Mouse (Mus musculus) mouse embryonic stem cell (cell line): ENCODE data around the gene Gm44579.

Experiments
- in situ Hi-C, 2 experiments: fragments of 300-500 bp; cut with MboI; formaldehyde crosslinking; loops; 1 replicate in 1 of 2; 3 replicates in 1 of 2; pipeline ENCODE4 v1.14.3; 2019 to 2020; ENCODE audit warnings: low sequenced_read_pairs in 2 of 2, low pct_unique_long_range_greater_than_20kb in 1 of 2, mixed read lengths in 1 of 2; ENCODE audit not compliant: unreplicated experiment in 1 of 2

Gm44579 gene

DNA sequence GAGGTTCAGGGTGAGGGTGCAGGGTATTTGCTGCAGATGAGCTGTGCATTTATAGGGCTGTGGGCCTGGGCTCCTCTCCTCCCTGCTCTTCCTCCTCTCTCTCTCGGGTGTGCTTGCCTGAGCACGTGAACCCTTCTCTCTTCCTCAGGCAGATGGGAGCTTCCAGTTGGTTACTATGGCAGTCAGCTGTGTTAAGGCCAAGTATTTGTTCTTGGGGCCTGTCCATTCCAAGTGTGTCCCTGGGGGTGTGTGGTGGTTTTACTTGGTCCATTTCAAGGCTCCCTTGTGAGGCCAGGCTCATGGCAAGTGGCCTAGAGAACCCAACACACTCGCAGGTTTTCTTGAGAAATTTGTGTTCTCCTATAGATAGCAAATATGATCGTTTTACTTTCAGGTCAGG lies at the start of gene Gm44579, which contains the start of gene Olfr287:
Gene Gm44579 (minus strand): TSS at position 101 of the 400 bp plus-strand sequence.
Gene Olfr287 (minus strand): TSS at position 180 of the 400 bp plus-strand sequence.
- in situ Hi-C loops, result no loop called here

DNA sequence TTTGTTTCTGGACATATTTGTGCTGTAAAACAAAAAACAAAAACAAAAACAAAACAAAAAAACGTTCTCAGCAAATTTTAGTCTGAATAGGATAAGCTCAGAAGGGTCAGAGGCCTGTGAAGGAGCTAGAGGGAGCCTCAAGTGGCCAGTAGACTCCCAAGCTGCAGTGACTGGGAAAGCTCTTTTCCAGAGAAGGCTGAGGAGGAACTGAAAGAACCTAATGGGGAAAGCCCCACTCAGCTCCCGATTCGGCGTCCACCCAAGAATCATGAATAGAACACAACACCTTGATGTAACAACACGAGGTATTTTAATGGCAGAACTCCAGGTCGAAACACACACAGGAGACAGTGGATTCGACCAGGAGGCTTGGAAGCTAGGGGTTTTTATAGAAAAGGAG lies 37.0 kb upstream of the Gm44579 start:
- in situ Hi-C loops, result no loop called here

DNA sequence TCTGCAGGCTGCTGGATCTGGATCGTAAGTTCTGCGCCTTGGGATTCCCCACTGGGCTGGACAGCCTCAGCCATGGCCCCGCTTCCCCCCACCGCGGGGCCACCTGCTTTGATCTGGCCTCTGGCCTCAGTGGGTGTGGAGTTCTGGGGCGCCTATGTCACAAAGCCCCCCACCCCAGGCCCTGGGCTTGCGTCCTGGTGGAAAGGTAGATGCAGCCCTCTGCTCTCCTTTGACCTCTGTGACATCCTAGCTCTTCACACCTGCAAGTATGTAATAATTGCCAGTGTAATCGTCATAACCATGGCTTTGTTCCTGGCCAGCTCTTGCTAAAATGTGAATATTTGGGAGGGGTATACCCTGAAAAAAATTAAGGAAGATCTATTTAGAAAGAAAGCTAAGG lies 36.4 kb upstream of the Gm44579 start, which contains the start of gene H1fnt:
Gene H1fnt (minus strand): TSS at position 101 of the 400 bp plus-strand sequence.
- in situ Hi-C loops, result no loop called here

DNA sequence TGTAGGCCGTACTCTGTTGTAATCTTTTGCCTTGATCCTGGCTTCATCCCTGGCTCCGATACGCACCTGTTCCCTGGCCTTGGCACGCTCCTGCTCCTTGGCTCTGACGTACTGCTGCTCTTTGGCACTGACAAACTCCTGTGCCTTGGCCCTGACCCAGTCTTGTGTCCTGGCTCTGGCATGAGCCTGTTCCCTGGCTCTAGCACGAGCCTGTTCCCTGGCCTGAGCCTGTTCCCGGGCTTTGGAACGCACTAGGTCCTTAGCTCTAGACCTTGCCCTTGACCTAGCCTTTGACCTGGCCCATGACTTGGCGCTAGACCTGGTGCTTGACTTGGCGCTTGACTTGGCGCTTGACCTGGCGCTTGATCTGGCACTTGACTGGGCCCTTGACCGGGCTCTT lies 35.5 kb upstream of the Gm44579 start:
- in situ Hi-C loops, result no loop called here

DNA sequence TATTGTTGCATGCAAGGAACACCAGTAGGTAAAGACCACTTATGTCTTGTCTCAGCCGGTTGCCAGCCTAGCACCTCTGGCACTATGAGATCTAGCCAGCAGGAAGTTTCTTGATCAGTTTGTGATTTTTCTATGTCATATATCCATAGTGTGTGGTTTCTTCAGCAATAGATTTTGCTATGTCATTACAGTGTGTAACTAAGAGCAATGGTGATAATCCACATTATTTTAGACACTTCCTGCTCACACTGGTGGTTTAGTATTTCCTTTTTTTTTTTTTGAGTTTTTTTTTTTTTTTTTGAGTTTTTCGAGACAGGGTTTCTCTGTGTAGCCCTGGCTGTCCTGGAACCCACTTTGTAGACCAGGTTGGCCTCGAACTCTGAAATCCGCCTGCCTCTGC lies 14.7 kb upstream of the Gm44579 start:
- in situ Hi-C loops, result no loop called here

DNA sequence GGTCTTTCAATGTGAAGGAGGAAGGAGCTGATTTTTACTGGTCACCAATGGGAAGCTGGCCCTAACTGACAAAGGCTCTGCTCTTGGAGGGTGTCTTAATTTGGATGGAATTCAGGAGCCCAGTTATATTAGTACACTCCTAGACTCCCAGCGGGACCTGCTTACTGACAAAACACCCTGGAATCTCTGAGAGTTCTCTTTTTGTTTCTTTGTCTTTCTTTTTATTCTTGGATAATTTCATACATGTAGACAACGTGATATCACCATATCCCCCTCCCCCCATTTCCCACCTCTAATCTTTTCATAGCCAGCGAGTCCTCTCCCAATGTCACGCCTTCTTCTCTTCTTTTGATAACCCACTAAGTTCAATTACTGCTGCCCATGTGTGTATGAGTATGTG lies 13.6 kb upstream of the Gm44579 start, which contains the start of gene Olfr286:
Gene Olfr286 (minus strand): TSS at position 101 of the 400 bp plus-strand sequence.
- in situ Hi-C loops, result no loop called here

DNA sequence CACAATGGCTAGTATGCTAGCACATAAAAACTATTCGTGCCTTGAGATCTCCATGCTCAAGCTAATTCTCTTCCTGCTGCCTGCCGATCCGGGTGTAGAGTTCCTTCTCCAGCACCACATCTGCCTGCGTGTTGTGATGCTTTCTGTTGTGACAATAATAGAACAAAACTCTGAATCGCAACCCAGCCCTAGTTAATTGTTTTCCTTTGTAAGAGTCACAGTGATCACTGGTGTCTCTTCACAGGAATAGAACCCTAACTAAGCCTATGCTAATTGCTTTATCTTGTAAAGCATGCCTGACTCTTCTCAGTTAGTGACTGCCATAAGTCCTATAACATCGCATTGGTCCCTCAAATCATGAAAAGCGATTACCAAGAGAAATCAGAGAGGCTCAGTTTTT lies 5.3 kb upstream of the Gm44579 start:
- in situ Hi-C loops, result no loop called here

DNA sequence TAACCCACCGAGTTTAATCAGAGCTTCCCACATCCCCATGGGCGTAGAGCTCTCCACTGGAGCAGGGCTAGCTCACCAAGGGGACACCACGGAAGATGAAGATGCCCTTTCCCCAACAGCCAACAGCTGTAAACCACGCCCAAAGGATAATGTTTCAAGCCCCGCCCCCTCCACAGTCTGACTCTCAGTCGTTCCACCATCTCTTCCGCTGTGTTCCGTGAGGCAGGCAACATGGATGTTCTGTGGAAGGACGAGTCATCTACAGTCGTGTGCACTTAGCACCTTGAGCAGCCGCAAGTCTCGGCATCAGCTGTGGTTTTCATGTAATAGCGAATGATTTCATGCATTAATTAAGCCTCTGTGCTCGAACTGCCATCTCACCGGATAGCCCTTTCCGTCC lies 4.8 kb upstream of the Gm44579 start:
- in situ Hi-C loops, result no loop called here

DNA sequence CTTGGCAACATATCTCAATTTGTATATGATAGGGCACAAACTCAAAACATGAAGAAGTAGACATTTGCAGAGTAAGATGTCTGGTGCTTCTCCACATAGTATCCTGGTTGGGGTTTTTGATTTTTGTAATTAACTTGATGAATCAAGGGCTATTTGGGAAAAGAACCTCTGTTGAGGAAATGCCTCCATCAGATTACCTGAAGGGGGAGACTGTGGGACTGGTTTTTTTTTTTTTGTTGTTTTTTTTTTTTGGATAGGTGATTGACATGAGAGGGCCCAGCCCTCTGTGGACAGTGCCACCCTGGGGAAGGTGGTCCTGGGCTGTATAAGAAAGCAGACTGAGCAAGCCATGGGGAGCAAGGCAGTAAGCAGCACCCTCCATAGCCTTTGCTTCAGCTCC lies 1.6 kb upstream of the Gm44579 start:
- in situ Hi-C loops, result no loop called here

DNA sequence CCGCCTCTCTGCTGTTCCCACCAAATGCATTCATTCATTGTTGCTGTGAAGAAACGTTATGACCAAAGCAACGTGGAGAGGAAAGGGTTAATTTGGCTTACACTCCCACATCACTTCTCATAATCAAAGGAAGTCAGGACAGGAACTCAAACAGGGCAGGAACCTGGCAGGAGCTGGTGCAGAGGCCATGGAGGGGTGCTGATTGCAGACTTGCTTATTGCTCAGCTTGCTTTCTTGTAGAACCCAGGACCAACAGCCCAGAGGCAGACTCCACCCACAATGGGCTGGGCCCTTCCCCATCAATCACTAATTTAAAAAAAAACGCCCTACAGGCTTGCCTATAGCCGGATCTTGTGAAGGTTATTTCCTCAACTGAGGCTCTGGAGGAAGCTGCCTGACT lies 6.6 kb downstream of the Gm44579 start:
- in situ Hi-C loops, result no loop called here

DNA sequence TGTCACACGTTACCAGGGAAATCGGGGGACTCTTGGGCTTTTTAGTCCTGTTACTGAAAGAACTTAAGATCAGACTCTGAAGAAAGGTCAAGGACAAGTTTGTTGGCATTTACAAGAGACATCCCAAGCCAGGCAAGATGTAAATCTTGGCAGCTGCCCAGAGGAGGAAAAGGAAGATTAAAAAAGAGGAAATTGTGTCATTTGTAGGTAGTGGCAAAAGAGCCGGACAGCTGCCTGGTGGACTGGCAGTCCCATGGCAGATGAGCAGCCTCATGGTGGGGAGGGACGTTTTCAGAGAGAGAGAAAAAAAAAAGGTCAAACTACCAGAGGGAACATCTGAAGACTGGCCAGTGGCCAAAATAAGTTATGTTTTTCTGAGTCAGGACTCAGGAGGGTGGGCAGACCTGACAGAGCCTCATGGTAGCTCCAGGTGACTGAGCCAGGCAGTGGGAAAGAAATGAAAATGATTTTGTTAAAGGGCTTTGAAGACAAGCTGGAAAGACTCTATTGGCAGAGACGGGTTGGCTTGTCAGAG lies 7.4 kb downstream of the Gm44579 start:
- in situ Hi-C loops, result no loop called here

DNA sequence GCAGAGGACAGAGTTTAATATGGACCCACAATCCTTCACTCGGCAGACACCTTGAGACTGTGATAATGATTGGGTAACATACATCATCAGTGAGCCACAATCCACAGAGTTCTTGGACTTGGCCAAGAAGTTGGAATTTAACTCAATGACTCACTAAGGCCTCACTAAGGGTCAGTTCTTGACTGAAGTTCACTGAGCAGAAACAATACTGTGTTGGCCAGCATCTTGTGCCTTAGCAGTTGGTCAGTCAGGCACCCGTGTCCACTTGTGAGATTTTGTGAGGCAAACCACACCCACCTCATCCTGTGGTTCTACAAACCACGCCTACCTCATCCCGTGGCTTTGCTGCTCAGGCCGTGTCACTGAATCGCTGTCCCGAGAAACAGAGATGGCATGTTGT lies 11.1 kb downstream of the Gm44579 start:
- in situ Hi-C loops, result no loop called here

DNA sequence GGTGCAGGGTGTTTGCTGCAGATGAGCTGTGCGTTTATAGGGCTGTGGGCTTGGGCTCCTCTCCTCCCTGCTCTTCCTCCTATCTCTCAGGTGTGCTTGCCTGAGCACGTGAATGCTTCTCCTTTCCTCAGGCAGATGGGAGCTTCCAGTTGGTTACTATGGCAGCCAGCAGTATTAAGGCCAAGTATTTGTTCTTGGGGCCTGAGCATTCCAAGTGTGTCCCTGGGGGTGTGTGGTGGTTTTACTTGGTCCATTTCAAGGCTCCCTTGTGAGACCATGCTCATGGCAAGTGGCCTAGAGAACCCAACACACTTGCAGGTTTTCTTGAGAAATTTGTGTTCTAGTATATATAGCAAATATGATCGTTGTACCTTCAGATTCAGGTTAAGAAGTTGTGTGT lies 25.3 kb downstream of the Gm44579 start, which contains the start of gene Olfr288:
Gene Olfr288 (minus strand): TSS at position 101 of the 400 bp plus-strand sequence.
- in situ Hi-C loops, result no loop called here

DNA sequence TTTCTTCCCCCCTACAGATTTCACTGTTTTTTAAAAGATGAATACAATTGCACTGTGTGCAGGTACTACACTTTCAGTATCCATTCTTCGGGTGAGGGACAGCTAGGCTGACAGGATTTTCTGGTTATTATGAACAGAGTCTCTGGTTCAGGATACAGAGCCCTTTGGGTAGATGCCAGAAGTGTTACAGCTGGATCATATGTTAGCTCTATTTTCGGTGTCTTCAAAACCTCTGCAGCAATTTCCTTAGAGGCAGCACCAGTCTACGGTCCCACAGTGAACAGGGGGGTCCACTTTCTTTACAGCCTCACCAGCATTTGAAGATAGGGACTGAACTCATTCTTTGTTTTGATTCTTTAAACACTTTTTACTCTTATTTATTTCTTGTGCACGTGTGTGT lies 36.3 kb downstream of the Gm44579 start:
- in situ Hi-C loops, result loop anchor here (10.0 kb wide), 1 partner anchor 210 kb away; no protein-coding TSS in a partner anchor

DNA sequence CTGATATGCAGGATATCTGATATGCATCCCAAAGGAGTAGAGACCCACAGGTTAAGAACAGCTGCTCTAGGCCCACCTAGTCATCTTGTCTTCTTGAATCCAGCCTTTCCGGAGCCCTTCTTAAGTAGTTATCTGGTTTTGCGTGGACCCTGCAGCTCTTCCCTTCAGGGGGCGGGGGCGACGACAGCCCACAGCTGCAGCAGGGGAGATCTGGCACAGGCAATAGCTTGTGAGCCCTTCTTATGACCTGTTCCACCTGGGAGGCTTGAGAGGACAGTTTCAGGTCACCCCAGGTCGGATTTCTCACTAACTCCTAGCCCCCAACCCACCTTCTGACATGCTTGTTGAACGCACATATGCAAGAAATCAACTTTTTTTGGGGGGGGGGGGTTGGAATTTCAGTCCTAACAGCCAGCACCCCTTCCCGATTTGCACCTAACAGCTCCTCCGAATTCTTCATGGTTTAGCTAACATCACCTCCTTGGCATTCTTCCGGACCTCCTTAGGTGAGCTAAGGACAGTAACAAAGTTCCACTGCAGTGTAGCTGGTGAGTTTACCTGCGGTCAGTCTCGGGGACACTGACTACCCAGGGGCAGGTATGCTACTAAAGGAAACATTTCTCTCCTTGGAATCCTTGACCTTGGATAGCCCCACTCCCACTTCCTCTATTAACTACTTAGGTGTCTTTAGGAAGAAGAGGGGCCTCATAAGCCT lies 38.8 kb downstream of the Gm44579 start:
- in situ Hi-C loops, result loop anchor here (10.0 kb wide), 1 partner anchor 213 kb away; no protein-coding TSS in a partner anchor

DNA sequence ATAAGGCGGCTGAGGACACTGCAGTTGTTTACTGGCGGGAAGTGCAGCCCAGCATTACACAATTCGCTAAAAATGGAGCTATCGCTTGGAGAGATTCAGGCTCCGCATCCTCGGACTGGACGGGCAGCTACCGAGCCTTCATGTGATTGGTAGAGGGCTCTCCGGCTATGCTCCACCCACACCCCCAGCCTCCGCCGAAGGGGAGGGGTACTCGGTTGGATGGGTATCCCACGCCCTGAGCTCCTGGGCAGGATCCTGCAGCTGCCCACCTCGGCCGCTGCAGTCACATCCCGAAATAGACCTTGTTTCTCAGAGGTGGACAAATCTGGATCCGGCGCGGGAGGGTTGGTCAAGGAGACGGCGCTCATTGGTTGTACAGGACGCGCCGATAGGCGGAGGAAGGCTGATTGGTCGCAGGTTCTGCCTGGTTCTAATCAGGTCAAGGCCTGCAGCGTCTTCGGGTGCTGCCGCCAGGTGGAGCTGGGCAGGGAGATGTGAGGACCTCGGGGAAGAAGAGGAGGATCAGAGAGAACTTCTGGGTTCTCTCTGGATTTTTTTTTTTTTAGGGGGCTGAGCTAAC lies 39.6 kb downstream of the Gm44579 start:
- in situ Hi-C loops, result loop anchor here (10.0 kb wide), 1 partner anchor 214 kb away; no protein-coding TSS in a partner anchor

DNA sequence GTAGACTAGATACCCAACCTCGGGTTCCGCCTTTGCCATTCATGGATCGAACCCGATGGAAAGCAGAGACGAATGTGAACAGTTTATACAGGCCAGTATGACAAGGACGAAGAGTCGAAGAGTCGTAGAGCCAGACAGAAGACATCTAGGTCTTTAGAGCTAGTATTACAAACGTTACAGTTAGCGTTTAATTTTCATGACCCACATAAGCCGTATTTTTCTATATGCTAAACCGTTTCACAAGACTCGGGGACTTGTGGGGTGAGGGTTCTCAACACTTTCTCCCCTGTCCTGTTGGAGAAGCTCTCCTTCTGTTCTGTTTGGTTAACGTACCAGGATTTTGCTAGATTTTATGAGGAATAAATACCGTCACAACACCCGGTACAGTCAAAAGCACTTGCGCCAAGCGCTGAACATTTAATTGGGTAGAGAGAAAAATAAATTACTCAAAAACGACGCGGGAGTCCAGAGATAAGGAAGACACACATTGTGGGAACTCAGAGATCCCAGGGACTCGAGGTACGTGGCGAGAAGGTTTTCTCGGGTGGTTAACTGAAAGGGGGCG lies 40.1 kb downstream of the Gm44579 start:
- in situ Hi-C loops, result loop anchor here (10.0 kb wide), 1 partner anchor 214 kb away; no protein-coding TSS in a partner anchor

DNA sequence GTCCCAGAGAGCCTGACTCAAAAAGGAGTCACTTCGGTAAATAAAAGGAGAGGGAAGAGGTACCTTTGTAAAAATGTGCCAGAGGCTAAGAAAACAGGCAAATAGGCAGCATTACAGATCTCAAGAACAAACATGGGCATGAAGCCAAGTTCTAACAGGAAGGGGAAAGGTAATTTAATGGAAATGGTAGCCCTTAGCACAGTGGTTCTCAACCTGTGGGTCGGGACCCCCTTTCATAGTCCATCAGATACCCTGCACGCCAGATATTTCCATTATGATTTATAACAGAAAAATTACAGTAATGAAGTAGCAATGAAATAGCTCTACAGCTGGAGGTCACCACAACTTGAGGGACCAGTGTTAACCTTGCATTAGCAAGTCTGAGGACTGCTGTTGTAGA lies 43.5 kb downstream of the Gm44579 start:
- in situ Hi-C loops, result no loop called here

DNA sequence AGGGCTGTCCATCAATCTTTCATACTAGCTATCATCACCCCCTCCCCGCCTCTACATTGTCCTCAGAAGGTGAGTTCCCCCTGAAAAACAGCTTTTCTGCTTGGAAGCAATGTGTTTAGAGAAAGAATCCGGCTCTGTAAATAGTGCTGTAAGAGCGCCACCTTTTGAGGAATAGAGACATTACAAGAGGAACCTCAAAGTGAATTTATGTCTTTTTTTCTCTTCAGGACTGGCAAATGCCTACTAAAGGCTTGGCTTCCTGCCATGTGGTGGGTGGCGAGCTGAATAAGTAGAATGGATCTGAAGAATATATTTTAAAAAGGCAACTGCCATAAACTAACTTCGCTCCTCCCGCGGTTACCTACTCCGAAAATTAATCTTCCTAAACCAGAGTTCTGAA lies 47.0 kb downstream of the Gm44579 start:
- in situ Hi-C loops, result loop anchor here in 1 of 2 experiments (25.0 kb wide), 1 partner anchor 312 kb away; no protein-coding TSS in a partner anchor
